Mouse (Mus musculus) myocyte (in vitro differentiated cells): Measurements from ENCODE around the gene Igsf9b.

ENCODE experiments used
- CEBPB ChIP-seq: IDR thresholded peaks from 2 replicates; pipeline ENCODE4 v1.6.1; 2011; ENCODE audit warnings: mild to moderate bottlenecking, moderate library complexity; ENCODE audit not compliant: poor library complexity, insufficient read depth, severe bottlenecking
- E2F4 ChIP-seq: IDR thresholded peaks from one replicate; pipeline ENCODE4 v1.6.1; 2011; ENCODE audit warnings: mild to moderate bottlenecking, control low read depth, moderate library complexity; ENCODE audit not compliant: insufficient read depth
- MYOG ChIP-seq, 3 experiments: IDR thresholded peaks; one replicate each; pipeline ENCODE4 v1.6.1; 2011; ENCODE audit warnings: control low read depth in 2 of 3, low read depth in 2 of 3, mild to moderate bottlenecking in 2 of 3; ENCODE audit not compliant: insufficient read length in 2 of 3, control insufficient read depth in 1 of 3, insufficient read depth in 1 of 3
- POLR2A ChIP-seq: IDR thresholded peaks from one replicate; pipeline ENCODE4 v1.6.1; 2011; ENCODE audit warnings: low read depth, mild to moderate bottlenecking, control low read depth, moderate library complexity; ENCODE audit not compliant: insufficient read length
- POLR2AphosphoS2 ChIP-seq: IDR thresholded peaks from one replicate; pipeline ENCODE4 v1.6.1; 2011; ENCODE audit warnings: low read depth, control low read depth; ENCODE audit not compliant: insufficient read length
- SRF ChIP-seq: IDR thresholded peaks from one replicate; pipeline ENCODE4 v1.6.1; 2011; ENCODE audit warnings: low read depth; ENCODE audit not compliant: control insufficient read depth, insufficient read length
- TCF12 ChIP-seq: IDR thresholded peaks from one replicate; pipeline ENCODE4 v1.6.1; 2011; ENCODE audit warnings: mild to moderate bottlenecking, control low read depth; ENCODE audit not compliant: poor library complexity, insufficient read depth, severe bottlenecking
- USF1 ChIP-seq: IDR thresholded peaks from one replicate; pipeline ENCODE4 v1.6.1; 2011; ENCODE audit warnings: low read depth, mild to moderate bottlenecking, control low read depth, moderate library complexity

DNA sequence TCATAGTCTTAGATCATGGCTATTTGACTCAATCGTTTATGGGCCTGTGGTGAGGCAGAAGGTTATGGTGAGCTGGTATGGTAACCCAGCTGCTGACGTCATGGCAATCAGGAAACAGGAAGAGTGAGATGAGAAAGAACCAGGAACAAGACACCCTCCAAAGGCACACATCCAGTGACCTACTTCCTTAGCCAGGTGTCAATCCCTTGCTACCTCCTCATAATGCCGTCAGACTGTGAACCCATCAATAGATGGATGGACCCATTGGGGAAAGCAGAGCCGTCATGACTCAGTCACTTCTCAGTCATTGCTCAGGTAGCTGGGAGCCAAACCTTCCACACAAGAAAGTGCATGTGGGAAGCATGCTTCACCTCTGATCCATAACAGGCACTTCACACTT is 30.5 kb upstream of the Igsf9b start:
- TF ChIP-seq POLR2A: no peak
- TF ChIP-seq TCF12: no peak
- TF ChIP-seq E2F4: no peak
- no peak for TF ChIP-seq SRF
- TF ChIP-seq MYOG (IDR thresholded peaks at IDR 0.05; ENCODE audit: control insufficient read depth in 1 of 3, insufficient read depth in 1 of 3, insufficient read length in 2 of 3, low read depth in 2 of 3): no peak
- TF ChIP-seq USF1: no peak
- no peak for TF ChIP-seq POLR2AphosphoS2
- TF ChIP-seq CEBPB: no peak
